Mouse (Mus musculus) layer of hippocampus, postnatal 10 days (tissue): ENCODE data around the gene Prdx6. TPM values are rescaled to one million over a fixed set of nuclear protein-coding genes. Genes with fewer than 3 reads are reported as not detected.

Source experiments
- DNase-seq, 2 experiments: peaks; one replicate each; pipeline ENCODE4 v3.0.0; 2021; ENCODE audit warnings: low spot score in 2 of 2
- long read RNA-seq: library from polyadenylated mRNA; stranded (forward); transcript quantifications from one replicate; pipeline ENCODE4 v2.0.0, GENCODE M21; 2023
- total RNA-seq, 2 experiments: library from RNA; stranded (reverse); gene quantifications; 2 replicates each; pipeline ENCODE4 v1.2.3; 2021

The Prdx6 gene
- 100 to 1,000 TPM; 214 to 229 TPM for total RNA-seq
- long read RNA-seq, transcript Prdx6-201 (6 exons, 959 nt) = minor isoform, 7 of 471 reads
- long read RNA-seq, transcript Prdx6-208 (4 exons, 1,294 nt) = minor isoform, 23 of 471 reads
- long read RNA-seq, transcript Prdx6-202 (5 exons, 2,387 nt) = major isoform, 409 of 471 reads
- long read RNA-seq, partial matches to known transcripts = 7 of 471 reads
- long read RNA-seq, other reads (novel, unspliced or antisense) = 22 of 471 reads

GRCm38 (mm10) chr1:161250604-161251416 is at the start of gene Prdx6:
TSS of gene Prdx6 (minus strand) at chr1:161251219.
- peak; percentile 74 to 82 for DNase-seq

GRCm38 (mm10) chr1:161288256-161288655 is 37.2 kb upstream of the Prdx6 start:
- DNase-seq = no peak

GRCm38 (mm10) chr1:161286726-161287310 is 35.8 kb upstream of the Prdx6 start:
- DNase-seq = peak; percentile 64 to 77

GRCm38 (mm10) chr1:161281054-161281688 is 30.2 kb upstream of the Prdx6 start:
- no peak for DNase-seq

GRCm38 (mm10) chr1:161279244-161279908 is 28.4 kb upstream of the Prdx6 start:
- DNase-seq = no peak

- DNase-seq = peak in 1 of 2 experiments; percentile 32
Measured at GRCm38 (mm10) chr1:161273486-161273885, 22.5 kb upstream of the Prdx6 start.

- no peak for DNase-seq
Measured at GRCm38 (mm10) chr1:161271461-161271810, 20.4 kb upstream of the Prdx6 start.

GRCm38 (mm10) chr1:161270776-161271460 is 19.9 kb upstream of the Prdx6 start:
- DNase-seq = no peak

GRCm38 (mm10) chr1:161269346-161269745 is 18.3 kb upstream of the Prdx6 start:
- DNase-seq = no peak

- DNase-seq = no peak
Measured at GRCm38 (mm10) chr1:161268884-161269283, 17.9 kb upstream of the Prdx6 start.

GRCm38 (mm10) chr1:161268116-161268515 is 17.1 kb upstream of the Prdx6 start:
- no peak for DNase-seq

- no peak for DNase-seq
Measured at GRCm38 (mm10) chr1:161264961-161265360, 13.9 kb upstream of the Prdx6 start.

GRCm38 (mm10) chr1:161263584-161263983 is 12.6 kb upstream of the Prdx6 start:
- DNase-seq = no peak

GRCm38 (mm10) chr1:161262542-161262941 is 11.5 kb upstream of the Prdx6 start:
- no peak for DNase-seq

GRCm38 (mm10) chr1:161260761-161261160 is 9.7 kb upstream of the Prdx6 start:
- DNase-seq = no peak

- DNase-seq = no peak
Measured at GRCm38 (mm10) chr1:161259142-161259541, 8.1 kb upstream of the Prdx6 start.

GRCm38 (mm10) chr1:161258331-161258730 is 7.3 kb upstream of the Prdx6 start:
- no peak for DNase-seq

GRCm38 (mm10) chr1:161256918-161257317 is 5.9 kb upstream of the Prdx6 start:
- no peak for DNase-seq

- no peak for DNase-seq
Measured at GRCm38 (mm10) chr1:161254361-161254760, 3.3 kb upstream of the Prdx6 start.

- DNase-seq = no peak
Measured at GRCm38 (mm10) chr1:161252901-161253300, 1.9 kb upstream of the Prdx6 start.

GRCm38 (mm10) chr1:161252365-161252764 is 1.3 kb upstream of the Prdx6 start:
- DNase-seq = no peak
